Mouse (Mus musculus): ENCODE measurements around the gene Akap12.

Akap12 gene

GRCm38 (mm10) chr10:4404895-4405491 lies 138.8 kb downstream of the Akap12 start:
- peak; percentile 51 for DNase-seq (ENCODE audit: low spot score)

GRCm38 (mm10) chr10:4405511-4405910 lies 139.3 kb downstream of the Akap12 start:
- DNase-seq (ENCODE audit: low spot score) = no peak

GRCm38 (mm10) chr10:4407191-4407590 lies 141.0 kb downstream of the Akap12 start:
- no peak for DNase-seq (ENCODE audit: low spot score)
